Mouse (Mus musculus) cerebellum, adult (tissue): Measurements from ENCODE around the gene Cacna1d.

Experiments
- ATAC-seq: cut with Nextera tagmentation; 2 replicates; pipeline ENCODE4 v1.9.2; 2017; ENCODE audit warnings: mild to moderate bottlenecking, moderate library complexity, mixed read lengths; ENCODE audit not compliant: insufficient number of reproducible peaks, low FRiP score, low TSS enrichment

The Cacna1d gene

DNA sequence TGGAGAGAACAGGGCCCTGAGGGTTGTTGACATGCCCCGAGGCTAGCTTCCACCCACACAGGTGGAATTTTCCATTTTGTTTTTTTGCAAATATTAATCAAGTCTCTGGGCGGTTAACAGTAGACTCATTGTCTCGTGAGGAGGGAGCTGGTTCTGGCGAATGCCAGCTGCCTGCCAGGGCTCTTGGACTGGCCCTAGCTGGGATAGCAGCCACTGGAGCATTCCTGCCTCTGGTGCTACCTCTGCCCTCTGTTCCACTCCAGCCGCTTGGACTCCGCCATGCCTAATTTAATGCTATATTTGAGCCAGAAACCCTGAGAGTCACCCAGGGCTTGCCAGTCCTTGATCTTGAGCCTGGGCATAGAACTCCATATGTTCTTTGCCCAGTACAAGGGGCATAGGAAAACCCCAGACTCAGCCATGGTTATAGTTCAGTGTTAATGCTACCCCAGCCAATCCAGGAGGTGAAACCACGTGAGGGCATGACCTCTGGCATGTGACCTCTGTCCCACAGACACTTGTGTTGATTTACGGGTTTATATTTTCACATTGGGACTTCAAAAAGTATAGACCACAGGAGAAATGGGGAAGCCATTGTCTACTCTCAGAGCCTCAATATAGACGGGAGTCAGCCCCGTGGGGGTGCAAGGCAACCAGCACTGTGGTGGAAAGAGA, 479.2 kb downstream of the Cacna1d start:
- no peak for ATAC-seq

- ATAC-seq, result no peak
Measured at GRCm38 (mm10) chr14:30009864-30010560, 481.2 kb downstream of the Cacna1d start.

DNA sequence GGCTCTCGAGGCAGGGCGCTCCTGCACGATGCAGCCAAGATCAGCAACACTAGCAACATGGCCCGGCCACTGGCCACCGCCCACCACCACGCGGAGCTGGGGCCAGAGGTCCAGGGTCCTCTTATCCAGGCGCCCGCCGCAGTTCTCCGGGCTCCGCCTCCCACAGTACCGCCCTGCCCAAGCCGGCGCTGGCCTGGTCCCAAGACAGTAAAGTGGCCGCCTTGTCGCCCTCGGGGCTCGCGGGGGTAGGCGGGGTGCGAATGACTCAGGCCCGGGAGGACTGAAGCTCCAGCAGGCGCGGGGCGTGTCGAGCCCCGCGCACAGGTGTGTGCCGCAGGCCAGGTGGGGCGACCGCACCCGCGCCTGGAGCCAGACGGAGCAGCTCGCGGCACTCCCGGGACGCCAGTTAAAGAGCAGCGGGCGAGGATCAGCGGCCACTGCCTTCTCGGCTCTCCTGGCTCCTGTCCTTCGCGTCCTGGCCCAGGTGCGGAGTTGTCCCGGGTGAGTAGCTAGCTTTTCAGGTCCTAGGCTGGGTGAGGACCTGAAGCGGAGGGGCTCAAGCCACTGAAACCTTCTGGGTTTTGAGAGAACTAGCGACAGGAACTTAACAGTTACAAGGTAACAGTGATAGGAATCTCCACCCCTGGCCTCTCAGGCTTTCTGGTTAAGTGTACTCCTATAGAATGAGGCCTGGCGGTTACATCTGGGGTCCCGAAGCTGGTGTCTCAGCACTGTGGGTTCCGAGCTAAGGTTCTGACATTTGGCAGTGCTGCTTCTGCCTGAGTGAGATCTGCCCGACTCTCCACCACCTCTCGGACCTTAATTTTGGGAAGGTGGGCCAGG, 482.3 kb downstream of the Cacna1d start, which contains the start of the genes Il17rb and Chdh:
Il17rb (minus strand) TSS at position 164 of the 843 bp plus-strand sequence.
Chdh (plus strand) TSS at position 291 of the 843 bp plus-strand sequence.
- 0 out of 2 replicates have a peak, but pooled peaks have one; percentile 36 for ATAC-seq

- no peak for ATAC-seq
Measured at GRCm38 (mm10) chr14:29999475-29999811, 491.8 kb downstream of the Cacna1d start.

GRCm38 (mm10) chr14:29998747-29999474, 492.3 kb downstream of the Cacna1d start:
- ATAC-seq, result no peak

GRCm38 (mm10) chr14:29997345-29997744, 493.9 kb downstream of the Cacna1d start:
- no peak for ATAC-seq

DNA sequence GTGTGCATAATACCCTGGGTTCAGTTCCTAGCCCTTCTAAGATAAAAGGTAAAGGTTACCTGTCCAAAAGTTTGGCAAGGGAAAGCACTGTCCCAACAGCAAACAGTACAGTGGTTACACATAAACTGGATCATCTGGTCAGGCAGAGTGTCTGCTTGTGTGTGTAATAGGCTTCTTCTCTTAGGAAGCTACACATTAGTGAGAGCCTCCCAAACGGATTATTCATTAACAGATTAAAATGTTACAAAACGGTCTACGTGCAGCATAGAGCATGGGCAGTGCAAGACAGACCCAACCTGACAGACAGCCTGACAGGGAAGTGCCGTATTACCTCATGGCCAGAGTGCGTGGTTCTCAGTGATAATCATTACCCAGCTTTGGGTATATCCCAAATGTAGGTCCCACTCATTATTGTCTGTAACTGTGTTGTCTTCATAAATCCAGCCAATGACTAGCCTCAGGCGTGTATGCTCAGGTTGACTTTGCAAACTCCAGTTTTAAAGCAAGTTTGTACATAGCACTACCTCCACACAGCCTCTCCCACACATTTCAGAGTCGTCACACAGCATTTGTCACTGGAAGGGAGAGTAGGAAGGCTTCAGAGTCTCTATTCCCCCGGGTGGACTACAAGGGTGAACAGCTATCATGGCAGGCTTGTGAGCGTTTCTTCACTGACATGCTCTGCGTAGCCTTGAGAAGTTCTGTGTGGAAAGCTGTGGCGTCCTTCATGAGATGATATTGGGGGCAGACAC, 495.1 kb downstream of the Cacna1d start:
- no peak for ATAC-seq

DNA sequence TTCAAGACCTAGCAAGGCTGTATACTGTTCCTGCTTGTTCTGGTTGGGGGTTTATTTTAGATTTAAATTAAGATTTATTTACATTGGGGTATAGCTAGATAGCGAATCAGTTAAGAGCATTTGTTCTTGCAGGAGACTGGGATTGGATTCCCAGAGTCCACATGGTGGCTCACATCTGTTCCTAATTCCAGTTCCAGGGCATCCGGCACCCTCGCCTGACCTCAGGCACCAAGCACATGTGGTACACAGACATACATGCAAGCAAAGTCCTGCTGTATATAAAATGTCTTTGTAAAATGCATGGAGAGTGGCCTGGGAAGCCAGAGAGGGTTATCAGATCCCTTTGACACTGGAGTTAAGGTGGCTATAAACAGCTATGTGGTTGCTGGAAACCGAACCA, 496.3 kb downstream of the Cacna1d start:
- ATAC-seq, result no peak
